Mouse (Mus musculus): ENCODE measurements around the gene Tinf2.

DNA sequence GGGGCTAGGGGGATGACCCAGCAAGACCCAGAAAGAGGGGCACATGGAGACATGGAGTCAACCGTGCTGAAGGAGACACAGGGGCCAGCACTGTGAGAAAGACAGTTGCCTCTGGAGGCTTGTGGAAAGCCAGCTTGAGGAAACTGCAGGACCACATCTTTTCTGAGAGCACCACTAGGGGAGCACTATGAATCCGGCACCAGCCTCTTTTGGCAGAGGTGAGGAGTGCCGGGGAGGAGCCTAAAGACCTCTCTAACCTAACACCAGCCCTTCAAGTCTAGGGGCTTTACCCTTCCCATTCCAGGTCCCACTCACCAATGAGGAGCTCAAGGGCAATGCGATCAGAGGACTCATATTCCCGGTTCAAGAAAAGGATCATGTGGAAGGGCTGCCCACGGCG lies 30.2 kb upstream of the Tinf2 start:
- peak; percentile 28; the same call in 1 of the 2 replicates for TF ChIP-seq CTCF (IDR thresholded peaks at IDR 0.05; ENCODE audit: low read depth)
- TF ChIP-seq EP300 (IDR thresholded peaks at IDR 0.05; ENCODE audit: low read depth) = no peak

All from liver, postnatal 0 days (tissue).